Mouse (Mus musculus) embryonic fibroblast, embryonic 13.5 days (primary cell): ENCODE measurements around the gene Mrm3.

Experiments
- CTCF ChIP-seq: IDR thresholded peaks from 2 replicates; pipeline ENCODE4 v1.5.1; 2011; ENCODE audit warnings: mild to moderate bottlenecking, control low read depth, low read length, moderate library complexity, borderline replicate concordance; ENCODE audit not compliant: insufficient read depth
- POLR2A ChIP-seq: IDR thresholded peaks from 2 replicates; pipeline ENCODE4 v1.6.1; 2011; ENCODE audit warnings: low read depth, mild to moderate bottlenecking, control low read depth, low read length, moderate library complexity

DNA sequence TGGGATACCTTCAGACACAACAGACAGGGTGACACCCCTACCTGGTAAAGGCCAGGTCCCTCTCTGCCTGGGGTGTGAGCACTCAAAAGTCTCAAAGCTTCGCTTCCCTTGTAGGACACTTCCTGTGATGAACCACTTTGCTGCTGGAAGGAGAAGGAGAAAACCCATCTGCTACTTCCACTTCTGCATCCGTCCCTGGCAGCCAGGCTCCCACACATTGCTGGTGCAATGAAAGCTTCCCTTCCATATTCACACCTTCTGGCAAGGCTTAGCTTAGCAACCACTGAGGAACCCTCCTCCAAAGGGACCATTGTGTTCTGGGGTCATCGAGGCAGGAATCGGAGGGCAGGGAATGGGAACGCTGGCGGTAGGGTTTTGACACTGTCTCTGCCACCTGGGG, 45.1 kb downstream of the Mrm3 start:
- TF ChIP-seq POLR2A (no peak), CTCF (no peak)
